Mouse (Mus musculus) brain, adult 2 months (tissue): Measurements from ENCODE around the gene Zfp69.

Experiments
- DNase-seq: peaks from one replicate; pipeline ENCODE4 v3.0.0; 2011; ENCODE audit warnings: low read depth, low spot score

Gene Zfp69

DNA sequence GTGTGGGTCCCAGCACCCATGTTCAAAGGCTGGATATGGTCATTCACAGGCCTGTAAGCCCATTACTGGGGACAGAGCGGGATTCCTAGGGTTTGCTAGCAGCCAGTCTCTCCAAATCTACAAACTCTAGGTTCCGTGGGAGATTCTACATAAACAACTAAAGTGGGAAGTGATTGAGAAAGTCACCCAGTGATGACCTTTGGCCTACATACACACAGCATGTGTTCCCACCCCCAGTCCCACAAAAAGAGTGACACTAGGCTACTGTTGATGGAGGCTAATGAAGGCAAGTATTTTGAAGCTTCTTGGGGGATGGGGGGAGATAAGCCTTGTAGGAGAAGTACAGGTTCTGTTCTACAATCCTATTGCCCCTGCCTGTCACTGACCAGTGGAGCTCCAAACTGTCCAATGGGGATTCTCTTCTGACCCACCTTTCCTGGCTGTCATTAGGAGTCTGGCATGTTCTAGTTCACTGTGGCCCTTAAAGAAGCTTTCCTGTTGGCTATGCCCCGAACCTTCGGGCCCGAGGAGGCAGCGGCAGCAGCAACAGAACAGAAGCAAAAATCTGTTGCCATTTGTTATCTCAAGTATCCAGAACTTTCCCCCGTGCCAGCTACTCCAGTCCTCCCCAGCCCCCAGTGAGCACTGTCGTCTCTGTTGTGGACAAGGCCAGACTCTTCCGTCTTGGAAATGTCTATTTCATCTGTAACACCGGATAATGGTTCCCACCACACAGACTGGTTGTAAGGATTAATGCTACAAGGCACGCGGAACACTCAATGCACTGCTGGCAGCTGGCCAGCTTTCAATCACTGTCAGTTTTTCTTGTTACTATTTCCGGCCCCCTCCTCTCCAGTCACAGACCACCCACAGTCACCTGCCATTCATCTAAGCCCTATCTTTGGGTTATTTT, 66.0 kb downstream of the Zfp69 start:
- no peak for DNase-seq

DNA sequence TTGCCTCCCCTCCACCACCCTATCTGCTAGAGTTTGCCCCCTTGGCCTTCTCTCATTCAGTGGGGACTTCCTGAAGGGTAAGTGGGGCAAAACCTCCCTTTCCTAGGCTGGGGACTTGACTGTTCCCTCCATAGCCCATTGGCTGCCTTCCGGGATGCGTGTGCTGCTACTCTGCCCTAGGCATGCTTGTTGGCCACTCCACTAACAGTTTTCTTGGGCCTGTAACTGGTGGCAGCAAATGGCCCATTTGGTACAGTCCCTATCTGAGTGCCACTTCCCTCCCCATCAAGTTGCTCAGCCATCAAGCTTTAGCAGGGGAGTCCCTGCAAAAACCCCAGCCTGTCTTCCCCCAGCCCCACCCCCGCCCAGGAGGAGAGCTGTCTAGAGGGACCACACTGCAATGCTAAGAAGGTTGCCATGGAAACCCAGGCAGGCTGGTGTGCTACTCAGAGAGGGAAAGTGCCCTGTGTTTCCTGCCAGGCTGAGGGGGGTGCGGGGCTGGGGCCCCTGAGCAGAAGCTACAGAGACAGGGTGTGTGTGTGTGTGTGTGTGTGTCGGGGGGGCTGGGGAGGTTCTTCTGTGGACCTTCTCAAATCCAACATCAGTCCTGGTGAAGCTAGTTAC, 69.4 kb downstream of the Zfp69 start:
- peak; percentile 93 for DNase-seq

DNA sequence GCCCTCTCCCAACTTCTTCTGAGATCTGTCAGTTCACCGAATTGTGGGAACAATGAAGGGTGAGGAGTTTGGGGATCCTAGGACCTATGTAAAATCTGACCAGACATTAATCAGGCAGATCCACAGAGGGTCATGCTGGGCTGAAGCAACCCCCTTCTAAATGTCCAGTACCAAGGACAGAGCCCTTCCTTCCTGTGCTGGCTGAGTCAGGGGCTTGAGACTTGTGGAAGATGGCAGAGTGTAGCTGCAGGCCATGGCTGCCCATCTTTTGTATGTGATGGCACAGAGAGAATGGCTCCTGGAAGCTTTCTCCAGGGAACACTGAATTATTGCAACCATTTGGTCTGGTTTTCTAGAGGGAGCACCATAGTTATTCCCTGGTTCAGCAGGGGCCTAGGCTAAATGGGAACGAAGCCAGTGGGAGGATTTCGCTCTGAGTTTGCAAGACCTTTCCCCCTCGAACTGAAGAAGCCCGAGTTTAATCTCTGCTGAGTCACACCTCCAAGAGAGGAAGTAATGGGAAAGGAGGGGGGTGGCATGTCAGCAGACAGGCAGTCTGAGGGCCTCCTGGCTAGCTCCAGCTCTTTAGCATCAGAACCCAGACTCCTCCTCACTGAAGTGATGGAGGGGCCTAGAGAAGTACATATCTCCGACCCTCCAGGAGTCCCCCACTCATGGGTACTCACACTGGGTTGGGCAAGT, 70.6 kb downstream of the Zfp69 start:
- DNase-seq: peak; percentile 79
